Mouse (Mus musculus) liver, adult 2 months (tissue): ENCODE data around the gene Flg2. TPM values are rescaled to one million over a fixed set of nuclear protein-coding genes. Genes with fewer than 3 reads are reported as not detected.

Experiments
- DNase-seq: peaks from one replicate; pipeline ENCODE4 v3.0.0-alpha.2; 2011; ENCODE audit warnings: low read depth, low spot score; ENCODE audit errors: extremely low read depth
- H3K27ac ChIP-seq: fragments of 200-500 bp; replicated peaks from 2 replicates; pipeline ENCODE4 v1.5.1; 2012; ENCODE audit warnings: low read depth, mild to moderate bottlenecking, control low read depth, inconsistent platforms, low read length; ENCODE audit not compliant: insufficient read depth
- H3K27me3 ChIP-seq: fragments of 200-500 bp; 2 replicates; pipeline ENCODE4 v1.6.1; 2012; ENCODE audit warnings: mild to moderate bottlenecking, moderate library complexity, low read length, inconsistent platforms; ENCODE audit not compliant: control insufficient read depth, insufficient read depth
- H3K36me3 ChIP-seq: fragments of 200-500 bp; 2 replicates; pipeline ENCODE4 v1.6.1; 2012; ENCODE audit warnings: low read length, inconsistent platforms; ENCODE audit not compliant: control insufficient read depth, insufficient read depth
- H3K4me1 ChIP-seq: fragments of 200-500 bp; 2 replicates; pipeline ENCODE4 v1.6.1; 2011; ENCODE audit warnings: low read length; ENCODE audit not compliant: control insufficient read depth, insufficient read depth
- H3K4me3 ChIP-seq: fragments of 200-500 bp; 2 replicates; pipeline ENCODE4 v1.5.1; 2011; ENCODE audit warnings: low read depth, mild to moderate bottlenecking, control low read depth, low read length, moderate library complexity; ENCODE audit not compliant: insufficient read depth
- H3K79me2 ChIP-seq: fragments of 200-500 bp; 2 replicates; pipeline ENCODE4 v1.6.1; 2012; ENCODE audit warnings: inconsistent platforms, mild to moderate bottlenecking, low read length, moderate library complexity; ENCODE audit not compliant: control insufficient read depth, insufficient read depth
- H3K9ac ChIP-seq: fragments of 200-500 bp; 2 replicates; pipeline ENCODE4 v1.6.1; 2012; ENCODE audit warnings: low read depth, mild to moderate bottlenecking, control low read depth, inconsistent platforms, low read length
- CTCF ChIP-seq: fragments of 200-500 bp; IDR thresholded peaks from 2 replicates; pipeline ENCODE4 v1.5.1; 2011; ENCODE audit warnings: low read depth, low read length, control low read depth
- POLR2A ChIP-seq: fragments of 200-500 bp; IDR thresholded peaks from 2 replicates; pipeline ENCODE4 v1.6.1; 2011; ENCODE audit warnings: low read length, control low read depth; ENCODE audit not compliant: insufficient read depth; ENCODE audit errors: extremely low read depth
- WGBS: fragments of 180-500 bp; shearing (Covaris S2); methylation state at CpG from one replicate; pipeline ENCODE4 v1.1.7; 2018; 5-methylcytosine and 5-hydroxymethylcytosine counted together
- polyA plus RNA-seq: library from polyadenylated mRNA; depleted of rRNA; stranded (reverse); fragments of >200 nt; gene quantifications from 2 replicates; pipeline ENCODE4 v1.2.3, GENCODE M21; 2012; rRNA removed
- total RNA-seq: library from RNA; depleted of rRNA; stranded (reverse); fragments of >200 nt; gene quantifications from 2 replicates; pipeline ENCODE4 v1.2.3, GENCODE M21; 2014; rRNA removed

The Flg2 gene
- total RNA-seq (not detected in 2 replicates), polyA plus RNA-seq (not detected in 2 replicates)

GRCm38 (mm10) chr3:93196978-93197377 lies at the start of gene Flg2:
Gene Flg2, plus strand, starts transcription at chr3:93197278.
- TF ChIP-seq CTCF, result no peak
- Histone ChIP-seq H3K27me3 (no peaks in the 10 kb centered on the region), H3K27ac (no peak within 1 kb of the TSS), H3K36me3 (no peaks in the 10 kb centered on the region), H3K4me3 (no peak within 1 kb of the TSS), H3K79me2 (no peaks in the 10 kb centered on the region), H3K4me1 (no peaks in the 10 kb centered on the region), H3K9ac (no peak within 1 kb of the TSS)
- WGBS, result 84% methylated on average over 3 of the region's 3 CpGs
- no peak for DNase-seq

GRCm38 (mm10) chr3:93162502-93162901 lies 34.6 kb upstream of the Flg2 start:
- TF ChIP-seq CTCF (no peak), POLR2A (no peak)
- DNase-seq, result no peak
- Histone ChIP-seq H3K4me3 (no peak overlapping the region), H3K79me2 (no peaks in the 10 kb centered on the region), H3K9ac (no peak overlapping the region), H3K27ac (no peak overlapping the region), H3K36me3 (no peaks in the 10 kb centered on the region), H3K27me3 (no peaks in the 10 kb centered on the region), H3K4me1 (no peaks in the 10 kb centered on the region)
- WGBS, result 79% methylated on average over 6 of the region's 6 CpGs

- Histone ChIP-seq H3K27ac (no peak overlapping the region), H3K27me3 (no peaks in the 10 kb centered on the region), H3K4me1 (no peaks in the 10 kb centered on the region), H3K4me3 (no peak overlapping the region), H3K79me2 (no peaks in the 10 kb centered on the region), H3K9ac (no peak overlapping the region), H3K36me3 (no peaks in the 10 kb centered on the region)
- 45% methylated on average over 1 of the region's 1 CpGs for WGBS
- TF ChIP-seq CTCF (no peak), POLR2A (no peak)
- DNase-seq, result no peak
These were observed 34.0 kb upstream of the Flg2 start for GRCm38 (mm10) chr3:93162996-93163592.

DNA sequence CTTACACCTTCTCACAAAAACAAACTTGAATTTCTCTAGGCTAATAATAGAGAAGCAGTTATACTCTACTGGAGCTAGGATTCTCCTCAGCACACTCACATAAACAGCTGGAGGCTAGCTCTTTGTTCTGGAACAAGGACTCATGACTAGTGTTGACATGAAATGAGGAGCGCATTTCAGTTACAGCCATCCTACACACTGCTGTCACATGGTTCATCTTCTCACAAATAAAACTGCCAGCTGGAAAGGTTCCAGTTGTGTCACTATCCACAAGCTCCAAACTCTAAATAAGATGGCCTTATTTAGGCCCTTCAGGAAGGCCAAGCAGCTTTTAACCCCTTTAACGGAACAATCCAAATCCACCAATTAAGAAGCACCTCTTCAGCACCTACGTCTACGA lies 16.2 kb upstream of the Flg2 start:
- no peak overlapping the region for H3K4me3 ChIP-seq
- H3K79me2 ChIP-seq, result no peaks in the 10 kb centered on the region
- TF ChIP-seq CTCF (no peak), POLR2A (no peak)
- no peak for DNase-seq
- no peaks in the 10 kb centered on the region for H3K27me3 ChIP-seq
- H3K36me3 ChIP-seq, result no peaks in the 10 kb centered on the region
- H3K4me1 ChIP-seq, result no peaks in the 10 kb centered on the region
- H3K9ac ChIP-seq, result no peak overlapping the region
- no peak overlapping the region for H3K27ac ChIP-seq
- 91% methylated on average over 4 of the region's 4 CpGs for WGBS

DNA sequence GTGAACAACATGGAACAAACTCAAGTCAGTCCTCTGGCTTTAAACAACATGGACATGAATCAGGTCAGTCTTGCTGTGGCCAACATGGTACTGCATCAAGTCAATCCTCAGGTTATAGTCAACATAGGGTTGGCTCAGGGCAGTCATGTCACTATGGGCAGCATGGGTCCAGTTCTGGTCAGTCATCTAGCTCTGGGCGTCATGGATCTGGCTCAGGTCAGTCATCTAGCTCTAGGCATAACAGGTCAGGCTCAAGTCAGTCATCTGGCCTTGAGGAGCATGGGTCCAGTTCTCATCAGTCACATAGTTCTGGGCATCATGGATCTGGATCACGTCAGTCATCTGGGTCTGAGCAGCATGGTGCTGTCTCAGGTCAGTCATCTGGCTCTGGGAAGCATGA lies 4.9 kb downstream of the Flg2 start:
- 77% methylated on average over 2 of the region's 2 CpGs for WGBS
- DNase-seq, result no peak
- no peaks in the 10 kb centered on the region for H3K79me2 ChIP-seq
- no peak overlapping the region for H3K27ac ChIP-seq
- no peaks in the 10 kb centered on the region for H3K27me3 ChIP-seq
- H3K36me3 ChIP-seq, result no peaks in the 10 kb centered on the region
- no peak overlapping the region for H3K4me3 ChIP-seq
- no peak for TF ChIP-seq POLR2A
- no peak for TF ChIP-seq CTCF
- H3K4me1 ChIP-seq, result no peaks in the 10 kb centered on the region
- H3K9ac ChIP-seq, result no peak overlapping the region

DNA sequence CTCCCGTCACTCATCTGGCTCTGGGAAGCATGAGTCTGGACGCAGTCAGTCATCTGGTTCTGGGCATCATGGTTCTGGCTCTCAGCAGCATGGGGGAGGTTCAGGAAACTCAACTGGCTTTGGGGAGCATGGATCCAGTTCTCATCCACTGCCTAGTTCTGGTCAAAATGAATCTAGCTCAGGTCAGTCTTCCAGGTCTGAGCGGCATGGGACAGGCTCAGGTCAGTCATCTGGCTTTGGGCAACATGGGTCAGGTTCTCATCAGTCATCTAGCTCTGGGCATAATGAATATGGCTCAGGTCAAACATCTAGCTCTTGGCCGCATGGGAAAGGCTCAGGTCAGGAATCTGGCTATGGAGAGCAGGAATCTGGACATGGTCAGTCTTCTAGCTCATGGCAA lies 5.4 kb downstream of the Flg2 start:
- 95% methylated on average over 4 of the region's 4 CpGs for WGBS

More for the DNA sequence above, 5.4 kb downstream of the Flg2 start:
- no peak for TF ChIP-seq CTCF
- TF ChIP-seq POLR2A, result no peak
- no peaks in the 10 kb centered on the region for H3K4me1 ChIP-seq
- H3K27me3 ChIP-seq, result no peaks in the 10 kb centered on the region
- H3K79me2 ChIP-seq, result no peaks in the 10 kb centered on the region
- H3K9ac ChIP-seq, result no peak overlapping the region
- no peak overlapping the region for H3K4me3 ChIP-seq
- H3K36me3 ChIP-seq, result no peaks in the 10 kb centered on the region
- H3K27ac ChIP-seq, result no peak overlapping the region
- no peak for DNase-seq

Other genes with a start within 250 kb of the Flg2 start
- not detected in 2 replicates for gene Lce3d, start 239.9 kb upstream of the Flg2 start, total RNA-seq
- not detected in 2 replicates for gene Lce3d, start 239.9 kb upstream of the Flg2 start, polyA plus RNA-seq
- not detected in 2 replicates for gene Lce3e, start 230.2 kb upstream of the Flg2 start, total RNA-seq
- not detected in 2 replicates for gene Lce3e, start 230.2 kb upstream of the Flg2 start, polyA plus RNA-seq
- not detected in 2 replicates for gene Lce3f, start 205.1 kb upstream of the Flg2 start, total RNA-seq
- not detected in 2 replicates for gene Lce3f, start 205.1 kb upstream of the Flg2 start, polyA plus RNA-seq
- not detected in 2 replicates for gene Crct1, start 181.6 kb upstream of the Flg2 start, total RNA-seq
- not detected in 2 replicates for gene Crct1, start 181.6 kb upstream of the Flg2 start, polyA plus RNA-seq
- gene Lce1m, start 178.2 kb upstream of the Flg2 start, total RNA-seq, result not detected in 2 replicates
- not detected in 2 replicates for gene Lce1m, start 178.2 kb upstream of the Flg2 start, polyA plus RNA-seq
- not detected in 2 replicates for gene Gm4858, start 128.5 kb upstream of the Flg2 start, total RNA-seq
- gene Gm4858, start 128.5 kb upstream of the Flg2 start, polyA plus RNA-seq, result not detected in 2 replicates
- gene Crnn, start 52.5 kb upstream of the Flg2 start, total RNA-seq, result not detected in 2 replicates
- not detected in 2 replicates for gene Crnn, start 52.5 kb upstream of the Flg2 start, polyA plus RNA-seq
- not detected in 2 replicates for gene Flg, start 76.2 kb downstream of the Flg2 start, total RNA-seq
- not detected in 2 replicates for gene Flg, start 76.2 kb downstream of the Flg2 start, polyA plus RNA-seq
- gene Hrnr, start 122.5 kb downstream of the Flg2 start, total RNA-seq, result not detected in 2 replicates
- not detected in 2 replicates for gene Hrnr, start 122.5 kb downstream of the Flg2 start, polyA plus RNA-seq
- gene Rptn, start 196.4 kb downstream of the Flg2 start, total RNA-seq, result not detected in 2 replicates
- not detected in 2 replicates for gene Rptn, start 196.4 kb downstream of the Flg2 start, polyA plus RNA-seq
- under 0.01 and 0.09 TPM in 2 replicates for gene Tchh, start 245.1 kb downstream of the Flg2 start, total RNA-seq
- gene Tchh, start 245.1 kb downstream of the Flg2 start, polyA plus RNA-seq, result 0.02 and 0.04 TPM in 2 replicates